ENCODE assay signal across 8 mouse cellular contexts in the genomic region with DNA sequence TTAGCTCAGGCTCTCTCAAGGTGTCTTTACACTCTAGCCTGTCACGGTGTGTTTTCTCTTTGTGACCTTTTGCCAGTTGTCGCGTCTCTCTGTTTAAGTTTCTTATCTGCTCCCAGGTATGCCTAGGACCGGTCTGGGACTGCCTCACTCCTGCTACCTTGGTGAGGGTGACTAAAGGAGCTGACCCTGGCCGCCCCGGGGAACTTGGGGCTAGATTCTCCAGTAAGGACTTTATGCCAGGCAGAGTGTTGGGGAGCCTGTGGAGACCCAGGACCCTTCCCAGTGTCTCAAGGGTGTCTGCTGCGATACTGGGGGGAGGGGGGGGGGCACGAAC. TPM values are rescaled to one million over a fixed set of nuclear protein-coding genes. Genes with fewer than 3 reads are reported as not detected.
DNase-seq lines count a peak whose midpoint lies in the region; ATAC-seq and TF ChIP-seq lines count a peak whose summit lies in the region.
"Had no signal": no experiment of that assay in that cellular context is flagged by ENCODE, and none has a peak within 500 bp of the region (broad histone marks: within the 10 kb centered on the region; RNA-seq: fewer than 3 reads in every experiment).

No protein-coding gene starts in this region.

- no peaks in the 10 kb centered on the region for H3K36me3 ChIP-seq in spleen, adult 2 months (ENCODE audit: control insufficient read depth, insufficient read depth, low read length)
- peaks cover 5% of the 10 kb centered on the region for H3K36me3 ChIP-seq in forebrain, embryonic 12.5 days (replicated peaks)
- H3K36me3 ChIP-seq in liver, adult 2 months (ENCODE audit: control insufficient read depth, insufficient read depth, low read length) = no peaks in the 10 kb centered on the region
- no peaks in the 10 kb centered on the region for H3K36me3 ChIP-seq in stomach, embryonic 16.5 days (ENCODE audit: control insufficient read depth, insufficient read depth, low read length)

- 9% methylated on average over 8 of the region's 8 CpGs for WGBS in spleen, adult 2 months
- WGBS in forebrain, embryonic 12.5 days = 9% methylated on average over 8 of the region's 8 CpGs
- 2% methylated on average over 8 of the region's 8 CpGs for WGBS in liver, adult 2 months
- WGBS in stomach, embryonic 16.5 days = 2% methylated on average over 8 of the region's 8 CpGs

- H3K27me3 ChIP-seq in spleen, adult 2 months (ENCODE audit: control insufficient read depth, insufficient read depth, low read length) = no peaks in the 10 kb centered on the region
- 0 out of 2 replicates have a peak, but pooled peaks cover 7% of the 10 kb centered on the region for H3K27me3 ChIP-seq in forebrain, embryonic 12.5 days
- H3K27me3 ChIP-seq in liver, adult 2 months (ENCODE audit: control insufficient read depth, insufficient read depth, low read length) = no peaks in the 10 kb centered on the region
- H3K27me3 ChIP-seq in stomach, embryonic 16.5 days (ENCODE audit: control insufficient read depth, insufficient read depth, low read length) = no peaks in the 10 kb centered on the region

- H3K79me2 ChIP-seq in liver, adult 2 months (ENCODE audit: control insufficient read depth, insufficient read depth, low read length) = peaks cover 37% of the 10 kb centered on the region; the same call in 1 of the 2 replicates

- peak overlapping the region; percentile 94 for H3K27ac ChIP-seq in spleen, adult 2 months (ENCODE audit: insufficient read depth, low read length)
- peak overlapping the region; percentile 77; the same call in 1 of the 2 replicates for H3K27ac ChIP-seq in forebrain, embryonic 12.5 days
- H3K27ac ChIP-seq in liver, adult 2 months (replicated peaks; ENCODE audit: insufficient read depth, low read depth, low read length) = peak overlapping the region; percentile 96
- peak overlapping the region; percentile 93 for H3K27ac ChIP-seq in stomach, embryonic 16.5 days (ENCODE audit: low read length)

- TF ChIP-seq CTCF in spleen, adult 2 months (IDR thresholded peaks at IDR 0.05; ENCODE audit: extremely low read depth, insufficient read depth, insufficient read length, insufficient replicate concordance) = no peak
- no peak for TF ChIP-seq CTCF in liver, adult 2 months (IDR thresholded peaks at IDR 0.05; ENCODE audit: low read depth, low read length)

- no peaks in the 10 kb centered on the region for H3K9me3 ChIP-seq in forebrain, embryonic 12.5 days
- H3K9me3 ChIP-seq in stomach, embryonic 16.5 days (replicated peaks; ENCODE audit: control insufficient read depth, low read length) = no peaks in the 10 kb centered on the region

- H3K4me2 ChIP-seq in forebrain, embryonic 12.5 days = peak overlapping the region; percentile 85
- peak overlapping the region; percentile 94 for H3K4me2 ChIP-seq in stomach, embryonic 16.5 days (ENCODE audit: low read depth, low read length)

- H3K4me1 ChIP-seq in spleen, adult 2 months (ENCODE audit: control insufficient read depth, insufficient read depth, insufficient read length) = peaks cover 7% of the 10 kb centered on the region; the same call in 1 of the 2 replicates
- H3K4me1 ChIP-seq in forebrain, embryonic 12.5 days = peaks cover 24% of the 10 kb centered on the region
- peaks cover 34% of the 10 kb centered on the region for H3K4me1 ChIP-seq in liver, adult 2 months (ENCODE audit: control insufficient read depth, insufficient read depth, low read length)
- H3K4me1 ChIP-seq in stomach, embryonic 16.5 days (ENCODE audit: control insufficient read depth, insufficient read depth, low read length) = peaks cover 27% of the 10 kb centered on the region

- TF ChIP-seq POLR2A in spleen, adult 2 months (IDR thresholded peaks at IDR 0.05; ENCODE audit: low read depth, low read length) = no peak
- no peak for TF ChIP-seq POLR2A in liver, adult 2 months (IDR thresholded peaks at IDR 0.05; ENCODE audit: extremely low read depth, insufficient read depth, low read length)

- H3K4me3 ChIP-seq in spleen, adult 2 months (ENCODE audit: extremely low read depth, insufficient read depth, insufficient read length) = peak overlapping the region; percentile 88
- H3K4me3 ChIP-seq in forebrain, embryonic 12.5 days (replicated peaks) = peak overlapping the region; percentile 83
- H3K4me3 ChIP-seq in liver, adult 2 months (ENCODE audit: insufficient read depth, low read depth, low read length) = peak overlapping the region; percentile 89
- H3K4me3 ChIP-seq in stomach, embryonic 16.5 days (replicated peaks; ENCODE audit: low read length) = peak overlapping the region; percentile 68

- H3K9ac ChIP-seq in forebrain, embryonic 12.5 days = peak overlapping the region; percentile 87
- peak overlapping the region; percentile 96 for H3K9ac ChIP-seq in liver, adult 2 months (ENCODE audit: low read depth, low read length)
- peak overlapping the region; percentile 84 for H3K9ac ChIP-seq in stomach, embryonic 16.5 days (ENCODE audit: low read length)

- no peak for DNase-seq in spleen, adult 2 months (ENCODE audit: low read depth in 1 of 2, low spot score in 2 of 2)
- no peak for DNase-seq in spleen, postnatal 36 days (ENCODE audit: low spot score in 2 of 2)
- no peak for DNase-seq in liver, adult 2 months (ENCODE audit: extremely low read depth, low read depth, low spot score)
- DNase-seq in right cerebral cortex, postnatal 14 days = no peak
- no peak for DNase-seq in ovary, adult 18-20 months (ENCODE audit: low spot score)

- ATAC-seq in forebrain, embryonic 12.5 days (ENCODE audit: low FRiP score) = no peak; the same call in 1 of the 2 replicates
- ATAC-seq in stomach, embryonic 16.5 days (ENCODE audit: insufficient read depth, low FRiP score) = peak; percentile 48

RNA-seq across cellular contexts. Expression of gene Pttg1ip, which starts 0.7 kb away (rescaled TPM):
- 63.4 and 65.3 TPM in 2 replicates for polyA plus RNA-seq in spleen, adult 2 months (2012; rRNA removed)
- 61.9 and 64.6 TPM in 2 replicates for polyA plus RNA-seq in forebrain, embryonic 12.5 days (2016; fragmentation: Nextera tagmentation; extraction: Ambion mirVana)
- 146 and 168 TPM in 2 replicates for total RNA-seq in liver, adult 2 months (2014; rRNA removed)
- polyA plus RNA-seq in liver, adult 2 months (2012; rRNA removed) = 218 and 238 TPM in 2 replicates
- 210 and 244 TPM in 2 replicates for polyA plus RNA-seq in stomach, embryonic 16.5 days (2015; fragmentation: Nextera tagmentation; extraction: Ambion mirVana)

RNA-seq across cellular contexts. Expression of gene Sumo3, which starts 23.6 kb away (rescaled TPM):
- 131 and 154 TPM in 2 replicates for polyA plus RNA-seq in spleen, adult 2 months (2012; rRNA removed)
- 322 and 326 TPM in 2 replicates for polyA plus RNA-seq in forebrain, embryonic 12.5 days (2016; fragmentation: Nextera tagmentation; extraction: Ambion mirVana)
- total RNA-seq in liver, adult 2 months (2014; rRNA removed) = 59.6 and 108 TPM in 2 replicates
- polyA plus RNA-seq in liver, adult 2 months (2012; rRNA removed) = 170 and 226 TPM in 2 replicates
- 324 and 327 TPM in 2 replicates for polyA plus RNA-seq in stomach, embryonic 16.5 days (2015; fragmentation: Nextera tagmentation; extraction: Ambion mirVana)

RNA-seq across cellular contexts. Expression of gene Gm49325, which starts 23.7 kb away (rescaled TPM):
- not detected in 2 replicates for polyA plus RNA-seq in spleen, adult 2 months (2012; rRNA removed)
- 15.7 and 23.4 TPM in 2 replicates for polyA plus RNA-seq in forebrain, embryonic 12.5 days (2016; fragmentation: Nextera tagmentation; extraction: Ambion mirVana)
- total RNA-seq in liver, adult 2 months (2014; rRNA removed) = 0.47 TPM in 1 of 2 replicates, not detected in the other
- not detected in 2 replicates for polyA plus RNA-seq in liver, adult 2 months (2012; rRNA removed)
- polyA plus RNA-seq in stomach, embryonic 16.5 days (2015; fragmentation: Nextera tagmentation; extraction: Ambion mirVana) = 4.4 and 10.1 TPM in 2 replicates
- total RNA-seq: common myeloid progenitor, adult 5-6 weeks had no signal

RNA-seq across cellular contexts. Expression of gene Ube2g2, which starts 39.8 kb away (rescaled TPM):
- 31.4 and 34.0 TPM in 2 replicates for polyA plus RNA-seq in spleen, adult 2 months (2012; rRNA removed)
- polyA plus RNA-seq in forebrain, embryonic 12.5 days (2016; fragmentation: Nextera tagmentation; extraction: Ambion mirVana) = 87.0 and 92.7 TPM in 2 replicates
- 21.6 and 22.3 TPM in 2 replicates for total RNA-seq in liver, adult 2 months (2014; rRNA removed)
- polyA plus RNA-seq in liver, adult 2 months (2012; rRNA removed) = 30.4 and 34.2 TPM in 2 replicates
- 78.0 and 82.4 TPM in 2 replicates for polyA plus RNA-seq in stomach, embryonic 16.5 days (2015; fragmentation: Nextera tagmentation; extraction: Ambion mirVana)

RNA-seq across cellular contexts. Expression of gene Itgb2, which starts 52.2 kb away (rescaled TPM):
- polyA plus RNA-seq in spleen, adult 2 months (2012; rRNA removed) = 154 and 176 TPM in 2 replicates
- polyA plus RNA-seq in forebrain, embryonic 12.5 days (2016; fragmentation: Nextera tagmentation; extraction: Ambion mirVana) = 0.64 and 0.74 TPM in 2 replicates
- total RNA-seq in liver, adult 2 months (2014; rRNA removed) = 4.8 and 5.6 TPM in 2 replicates
- 4.2 and 5.6 TPM in 2 replicates for polyA plus RNA-seq in liver, adult 2 months (2012; rRNA removed)
- polyA plus RNA-seq in stomach, embryonic 16.5 days (2015; fragmentation: Nextera tagmentation; extraction: Ambion mirVana) = 6.7 and 8.3 TPM in 2 replicates
